Mouse (Mus musculus): ENCODE results near the gene Zmat3. TPM values are rescaled to one million over a fixed set of nuclear protein-coding genes. Genes with fewer than 3 reads are reported as not detected.
A peak's percentile ranks its signal among the peaks of the same experiment; 100 is the strongest.

The Zmat3 gene
- polyA plus RNA-seq, 1 experiment from 2014 or later, result 7.0 TPM

- Histone ChIP-seq H3K9me3 (no peaks in the 10 kb centered on the region), H3K9ac (no peak overlapping the region), H3K4me3 (no peak overlapping the region), H3K4me2 (no peak overlapping the region), H3K27me3 (replicated peaks) (no peaks in the 10 kb centered on the region), H3K36me3 (replicated peaks) (no peaks in the 10 kb centered on the region), H3K4me1 (0 out of 2 replicates have a peak, but pooled peaks cover 3% of the 10 kb centered on the region), H3K27ac (no peak overlapping the region)
- 68% methylated on average over 15 of the region's 15 CpGs for WGBS
- peak; percentile 51; the same call in 1 of the 2 replicates for ATAC-seq (replicated peaks)
Measured at GRCm38 (mm10) chr3:32317901-32318416, 47.9 kb downstream of the Zmat3 start.

- Histone ChIP-seq H3K27ac (no peak overlapping the region), H3K4me3 (no peak overlapping the region), H3K27me3 (replicated peaks) (no peaks in the 10 kb centered on the region), H3K4me2 (peak overlapping the region; percentile 27; the same call in 1 of the 2 replicates), H3K4me1 (0 out of 2 replicates have a peak, but pooled peaks cover 3% of the 10 kb centered on the region), H3K36me3 (replicated peaks) (no peaks in the 10 kb centered on the region), H3K9ac (no peak overlapping the region), H3K9me3 (no peaks in the 10 kb centered on the region)
- 24% methylated on average over 12 of the region's 12 CpGs for WGBS
- peak; percentile 93 for ATAC-seq (replicated peaks)
Measured at GRCm38 (mm10) chr3:32317165-32317900, 48.5 kb downstream of the Zmat3 start.

- Histone ChIP-seq H3K4me3 (no peak overlapping the region), H3K4me1 (0 out of 2 replicates have a peak, but pooled peaks cover 3% of the 10 kb centered on the region), H3K9ac (no peak overlapping the region), H3K36me3 (replicated peaks) (no peaks in the 10 kb centered on the region), H3K27ac (no peak overlapping the region), H3K9me3 (no peaks in the 10 kb centered on the region), H3K4me2 (no peak overlapping the region), H3K27me3 (replicated peaks) (no peaks in the 10 kb centered on the region)
- 94% methylated on average over 4 of the region's 4 CpGs for WGBS
- no peak for ATAC-seq (replicated peaks)
Measured at GRCm38 (mm10) chr3:32314746-32315145, 51.1 kb downstream of the Zmat3 start.

DNA sequence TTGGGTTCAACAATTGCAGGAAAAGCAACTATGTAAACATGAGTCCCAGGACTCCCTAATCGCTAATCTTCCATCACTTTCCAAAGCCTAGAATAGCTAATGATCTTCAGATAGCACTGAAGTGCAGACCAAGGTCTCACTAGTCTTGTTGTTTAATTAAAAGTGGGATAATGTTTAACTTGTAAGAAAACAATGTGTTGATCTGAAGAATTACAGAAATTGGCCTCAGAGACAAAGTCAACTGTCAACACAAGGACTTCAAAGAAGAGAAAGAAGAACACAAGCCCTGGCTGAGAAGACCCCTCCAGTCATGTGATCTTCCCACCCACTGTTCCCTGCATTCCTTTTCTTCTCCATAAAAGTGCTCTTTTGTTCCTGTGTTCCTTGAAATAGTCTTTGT is 61.6 kb downstream of the Zmat3 start:
- H3K27me3 ChIP-seq (replicated peaks), result no peaks in the 10 kb centered on the region
- H3K4me3 ChIP-seq, result no peak overlapping the region
- no peak overlapping the region for H3K27ac ChIP-seq
- no peak overlapping the region for H3K9ac ChIP-seq
- WGBS, result 50% methylated on average over 1 of the region's 1 CpGs
- no peak overlapping the region for H3K4me2 ChIP-seq
- no peaks in the 10 kb centered on the region for H3K4me1 ChIP-seq
- no peak for ATAC-seq (replicated peaks)
- H3K36me3 ChIP-seq (replicated peaks), result no peaks in the 10 kb centered on the region
- no peaks in the 10 kb centered on the region for H3K9me3 ChIP-seq

DNA sequence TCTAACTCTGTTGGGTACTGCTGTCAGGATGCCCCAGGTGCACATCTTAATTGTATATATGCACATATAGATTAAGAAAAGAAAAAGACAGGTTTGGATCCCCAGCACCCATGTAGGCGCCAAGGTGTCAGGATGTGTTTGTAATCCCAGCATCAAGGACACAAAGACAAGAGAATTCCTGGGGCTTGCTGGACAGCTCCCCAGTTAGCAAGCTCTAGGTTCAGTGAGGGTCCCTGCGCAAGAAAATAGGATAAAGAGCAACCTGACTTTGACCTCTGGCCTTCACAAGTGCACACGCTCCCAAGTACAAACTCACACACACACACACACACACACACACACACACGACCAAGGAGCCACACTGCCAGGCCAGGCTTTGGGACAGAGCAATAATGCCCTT is 73.8 kb downstream of the Zmat3 start:
- no peaks in the 10 kb centered on the region for H3K36me3 ChIP-seq (replicated peaks)
- H3K4me3 ChIP-seq, result no peak overlapping the region
- ATAC-seq (replicated peaks), result no peak
- no peaks in the 10 kb centered on the region for H3K27me3 ChIP-seq (replicated peaks)
- H3K9me3 ChIP-seq, result no peaks in the 10 kb centered on the region
- no peak overlapping the region for H3K4me2 ChIP-seq
- no peak overlapping the region for H3K27ac ChIP-seq
- no peaks in the 10 kb centered on the region for H3K4me1 ChIP-seq
- H3K9ac ChIP-seq, result no peak overlapping the region
- WGBS, result 44% methylated on average over 4 of the region's 4 CpGs

Other genes with a start within 250 kb of the Zmat3 start
- 12.8 and 13.6 TPM in 2 replicates for gene Pik3ca, start 31.7 kb upstream of the Zmat3 start, polyA plus RNA-seq (2015; fragmentation: Nextera tagmentation; extraction: Ambion mirVana)
- 0.19 and 0.22 TPM in 2 replicates for gene Kcnmb3, start 126.2 kb upstream of the Zmat3 start, polyA plus RNA-seq (2015; fragmentation: Nextera tagmentation; extraction: Ambion mirVana)
- 37.5 and 38.7 TPM in 2 replicates for gene Zfp639, start 144.2 kb upstream of the Zmat3 start, polyA plus RNA-seq (2015; fragmentation: Nextera tagmentation; extraction: Ambion mirVana)
- gene Mfn1, start 163.5 kb upstream of the Zmat3 start, polyA plus RNA-seq (2015; fragmentation: Nextera tagmentation; extraction: Ambion mirVana), result 30.3 and 34.1 TPM in 2 replicates